Mouse (Mus musculus) hindbrain, embryonic 11.5 days (tissue): ENCODE measurements around the gene Cse1l. TPM values are rescaled to one million over a fixed set of nuclear protein-coding genes. Genes with fewer than 3 reads are reported as not detected.

Experiments used
- ATAC-seq: fragments of 200-750 bp; cut with Nextera tagmentation; 2 replicates; pipeline ENCODE4 v1.8.0; 2017; ENCODE audit warnings: mild to moderate bottlenecking, moderate TSS enrichment, moderate library complexity; ENCODE audit not compliant: low FRiP score
- DNase-seq: peaks from one replicate; pipeline ENCODE4 v3.0.0-alpha.2; 2015; ENCODE audit warnings: low spot score
- H3K27ac ChIP-seq: fragments of 300-500 bp; sonication (generic); 2 replicates; pipeline ENCODE4 v1.5.1; 2014; ENCODE audit warnings: mild to moderate bottlenecking, low read depth, low read length
- H3K27me3 ChIP-seq: fragments of 300-500 bp; sonication (generic); 2 replicates; pipeline ENCODE4 v1.6.1; 2014; ENCODE audit warnings: mild to moderate bottlenecking, low read length, moderate library complexity, mixed read lengths; ENCODE audit not compliant: control insufficient read depth, insufficient read depth
- H3K36me3 ChIP-seq: fragments of 300-500 bp; sonication (generic); 2 replicates; pipeline ENCODE4 v1.6.1; 2014; ENCODE audit warnings: mild to moderate bottlenecking, low read length, moderate library complexity, mixed read lengths; ENCODE audit not compliant: control insufficient read depth, insufficient read depth
- H3K4me1 ChIP-seq: fragments of 300-500 bp; sonication (generic); replicated peaks from 2 replicates; pipeline ENCODE4 v1.6.1; 2014; ENCODE audit warnings: low read length, mixed read lengths; ENCODE audit not compliant: control insufficient read depth, insufficient read depth
- H3K4me2 ChIP-seq: fragments of 300-500 bp; sonication (generic); replicated peaks from 2 replicates; pipeline ENCODE4 v1.6.1; 2014; ENCODE audit warnings: mild to moderate bottlenecking, low read depth, low read length
- H3K4me3 ChIP-seq: fragments of 300-500 bp; sonication (generic); 2 replicates; pipeline ENCODE4 v1.5.1; 2014; ENCODE audit warnings: low read depth, low read length
- H3K9ac ChIP-seq: fragments of 300-500 bp; sonication (generic); 2 replicates; pipeline ENCODE4 v1.6.1; 2014; ENCODE audit warnings: low read depth, low read length
- H3K9me3 ChIP-seq: fragments of 300-500 bp; sonication (generic); 2 replicates; pipeline ENCODE4 v1.6.1; 2016; ENCODE audit warnings: low read length; ENCODE audit not compliant: control insufficient read depth
- WGBS: fragments of 180-500 bp; shearing (Covaris S2); extraction: QIAGEN DNeasy Blood & Tissue Kit; methylation state at CpG from one replicate; pipeline ENCODE4 v1.1.7; 2014; 5-methylcytosine and 5-hydroxymethylcytosine counted together
- polyA plus RNA-seq: library from polyadenylated mRNA; unstranded; fragments of >200 nt; fragmentation: Nextera tagmentation; extraction: Ambion mirVana; gene quantifications from 2 replicates; pipeline ENCODE4 v1.2.1, GENCODE M21; 2014

Cse1l gene
- polyA plus RNA-seq, 1 experiment from 2014 or later: 169 TPM

DNA sequence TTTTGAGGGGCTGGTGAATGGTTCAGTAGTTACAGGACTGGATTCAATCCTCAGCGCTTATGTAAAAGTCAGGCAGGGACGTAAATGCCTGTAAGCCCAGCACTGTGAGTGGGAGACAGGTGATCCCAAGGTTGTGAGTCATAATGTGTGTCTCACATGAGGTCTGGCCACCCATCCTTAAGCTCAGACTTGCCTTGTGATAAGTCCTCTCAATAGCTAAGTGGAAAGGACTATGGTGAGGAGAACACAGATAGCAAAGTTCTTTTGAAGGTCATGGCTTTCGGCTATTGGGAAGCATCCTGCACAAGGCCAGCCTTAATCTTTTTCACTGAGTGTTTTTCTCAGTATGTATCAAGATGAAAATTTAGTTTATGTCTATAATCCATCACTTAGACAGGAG lies 3.9 kb downstream of the Cse1l start:
- H3K9ac ChIP-seq: no peak overlapping the region
- ATAC-seq (no peak), DNase-seq (no peak)
- WGBS: 94% methylated on average over 3 of the region's 3 CpGs
- H3K4me2 ChIP-seq: no peak overlapping the region
- H3K36me3 ChIP-seq: no peaks in the 10 kb centered on the region
- H3K9me3 ChIP-seq: no peaks in the 10 kb centered on the region
- no peaks in the 10 kb centered on the region for H3K27me3 ChIP-seq
- H3K4me3 ChIP-seq: no peak overlapping the region
- no peak overlapping the region for H3K27ac ChIP-seq
- H3K4me1 ChIP-seq: 0 out of 2 replicates have a peak, but pooled peaks cover 2% of the 10 kb centered on the region

DNA sequence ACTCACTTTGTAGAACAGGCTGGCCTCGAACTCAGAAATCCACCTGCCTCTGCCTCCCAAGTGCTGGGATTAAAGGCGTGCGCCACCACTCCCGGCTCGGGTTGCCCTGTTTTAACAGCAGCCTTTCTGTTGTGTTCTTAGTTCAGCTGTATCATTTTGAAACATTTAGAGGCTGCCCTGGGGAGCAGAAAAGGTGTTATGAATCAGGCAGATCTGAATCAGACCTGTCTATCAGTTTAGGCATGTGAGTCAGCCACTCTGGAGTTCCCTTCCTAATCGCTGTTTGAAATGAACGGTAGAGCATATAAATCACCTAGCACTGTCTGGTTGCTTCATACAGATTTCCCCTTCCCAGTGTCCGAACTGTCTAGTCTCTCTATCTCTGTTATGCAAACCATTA lies 4.7 kb downstream of the Cse1l start:
- H3K36me3 ChIP-seq: no peaks in the 10 kb centered on the region
- no peak overlapping the region for H3K4me3 ChIP-seq
- H3K4me1 ChIP-seq: 0 out of 2 replicates have a peak, but pooled peaks cover 2% of the 10 kb centered on the region
- H3K9me3 ChIP-seq: no peaks in the 10 kb centered on the region
- ATAC-seq (no peak), DNase-seq (no peak)
- H3K4me2 ChIP-seq: no peak overlapping the region
- H3K27ac ChIP-seq: no peak overlapping the region
- 97% methylated on average over 8 of the region's 8 CpGs for WGBS
- H3K9ac ChIP-seq: no peak overlapping the region
- no peaks in the 10 kb centered on the region for H3K27me3 ChIP-seq

- Histone ChIP-seq H3K4me1 (no peaks in the 10 kb centered on the region), H3K4me2 (no peak overlapping the region), H3K36me3 (peaks cover 13% of the 10 kb centered on the region), H3K27me3 (no peaks in the 10 kb centered on the region), H3K9ac (no peak overlapping the region), H3K9me3 (no peaks in the 10 kb centered on the region), H3K27ac (no peak overlapping the region), H3K4me3 (no peak overlapping the region)
- ATAC-seq (no peak), DNase-seq (no peak)
- 84% methylated on average over 2 of the region's 2 CpGs for WGBS
Measured at GRCm38 (mm10) chr2:166923971-166924370, 18.1 kb downstream of the Cse1l start.

DNA sequence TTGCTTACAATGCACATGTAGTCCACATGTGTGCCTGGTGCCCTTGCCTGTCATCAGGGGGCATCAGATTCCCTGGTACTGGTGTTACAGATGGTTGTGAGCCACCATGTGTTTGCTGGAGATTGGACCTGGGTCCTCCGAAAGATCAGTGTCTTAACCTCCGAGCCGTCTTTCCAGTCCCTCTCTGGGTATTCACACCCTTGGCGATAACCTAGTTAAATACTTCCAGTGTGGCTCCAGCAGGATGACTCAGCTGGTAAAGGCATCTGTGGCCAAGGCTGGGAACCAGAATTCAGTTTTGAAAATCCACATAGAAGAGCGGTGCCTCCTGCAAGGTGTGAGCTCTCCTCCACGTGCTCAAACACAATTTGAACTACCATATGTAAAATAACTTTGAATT lies 28.1 kb downstream of the Cse1l start:
- H3K4me2 ChIP-seq: no peak overlapping the region
- no peak overlapping the region for H3K4me3 ChIP-seq
- H3K36me3 ChIP-seq: peaks cover 15% of the 10 kb centered on the region
- DNase-seq: no peak
- H3K27me3 ChIP-seq: no peaks in the 10 kb centered on the region
- no peaks in the 10 kb centered on the region for H3K9me3 ChIP-seq
- ATAC-seq: no peak
- no peaks in the 10 kb centered on the region for H3K4me1 ChIP-seq
- no peak overlapping the region for H3K9ac ChIP-seq
- 94% methylated on average over 6 of the region's 6 CpGs for WGBS
- no peak overlapping the region for H3K27ac ChIP-seq

- Histone ChIP-seq H3K4me2 (no peak overlapping the region), H3K27ac (no peak overlapping the region), H3K4me1 (no peaks in the 10 kb centered on the region), H3K9ac (no peak overlapping the region), H3K9me3 (no peaks in the 10 kb centered on the region), H3K27me3 (no peaks in the 10 kb centered on the region), H3K36me3 (peaks cover 15% of the 10 kb centered on the region), H3K4me3 (no peak overlapping the region)
- WGBS: 77% methylated on average over 5 of the region's 5 CpGs
- DNase-seq (no peak), ATAC-seq (no peak)
Measured at GRCm38 (mm10) chr2:166934416-166934815, 28.6 kb downstream of the Cse1l start.

GRCm38 (mm10) chr2:166935582-166935981 lies 29.7 kb downstream of the Cse1l start:
- DNase-seq: no peak
- no peak overlapping the region for H3K27ac ChIP-seq
- H3K4me3 ChIP-seq: no peak overlapping the region
- H3K4me2 ChIP-seq: no peak overlapping the region
- H3K27me3 ChIP-seq: no peaks in the 10 kb centered on the region
- no peak overlapping the region for H3K9ac ChIP-seq
- H3K9me3 ChIP-seq: no peaks in the 10 kb centered on the region
- H3K4me1 ChIP-seq: no peaks in the 10 kb centered on the region
- 93% methylated on average over 7 of the region's 7 CpGs for WGBS
- ATAC-seq: no peak
- H3K36me3 ChIP-seq: peaks cover 15% of the 10 kb centered on the region

- no peak overlapping the region for H3K4me2 ChIP-seq
- no peaks in the 10 kb centered on the region for H3K4me1 ChIP-seq
- peaks cover 19% of the 10 kb centered on the region for H3K36me3 ChIP-seq
- H3K27ac ChIP-seq: no peak overlapping the region
- DNase-seq (no peak), ATAC-seq (no peak)
- no peaks in the 10 kb centered on the region for H3K27me3 ChIP-seq
- no peaks in the 10 kb centered on the region for H3K9me3 ChIP-seq
- 93% methylated on average over 2 of the region's 2 CpGs for WGBS
- no peak overlapping the region for H3K4me3 ChIP-seq
- H3K9ac ChIP-seq: no peak overlapping the region
Measured at GRCm38 (mm10) chr2:166936166-166936565, 30.3 kb downstream of the Cse1l start.

DNA sequence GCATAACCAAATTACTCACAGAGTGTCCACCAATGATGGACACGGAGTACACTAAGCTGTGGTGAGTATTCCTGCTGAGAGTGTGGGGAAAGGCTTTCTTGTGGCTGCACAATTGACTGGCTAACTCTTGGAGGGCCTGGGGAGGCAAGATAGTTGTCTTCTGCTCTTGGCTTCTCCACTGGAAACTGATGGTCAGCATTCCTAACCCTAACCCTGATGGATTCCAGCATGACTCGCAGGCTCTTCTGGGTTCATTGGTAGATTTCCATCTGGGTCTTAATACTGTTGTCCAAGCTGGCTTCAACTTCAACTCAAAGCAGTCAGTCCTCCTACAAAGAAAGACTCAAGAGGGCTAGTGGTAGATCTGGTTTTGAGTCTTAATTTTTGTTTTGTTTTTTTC lies 37.3 kb downstream of the Cse1l start:
- ATAC-seq (no peak), DNase-seq (no peak)
- peaks cover 14% of the 10 kb centered on the region; the same call in 1 of the 2 replicates for H3K36me3 ChIP-seq
- H3K4me2 ChIP-seq: no peak overlapping the region
- H3K4me1 ChIP-seq: no peaks in the 10 kb centered on the region
- no peak overlapping the region for H3K27ac ChIP-seq
- H3K27me3 ChIP-seq: no peaks in the 10 kb centered on the region
- no peaks in the 10 kb centered on the region for H3K9me3 ChIP-seq
- WGBS: 92% methylated on average over 2 of the region's 2 CpGs
- no peak overlapping the region for H3K4me3 ChIP-seq
- no peak overlapping the region for H3K9ac ChIP-seq

GRCm38 (mm10) chr2:166944346-166944745 lies 38.5 kb downstream of the Cse1l start:
- 76% methylated on average over 1 of the region's 1 CpGs for WGBS
- Histone ChIP-seq H3K9ac (no peak overlapping the region), H3K4me2 (no peak overlapping the region), H3K4me3 (no peak overlapping the region), H3K36me3 (peaks cover 16% of the 10 kb centered on the region; the same call in 1 of the 2 replicates), H3K4me1 (no peaks in the 10 kb centered on the region), H3K27me3 (no peaks in the 10 kb centered on the region), H3K9me3 (no peaks in the 10 kb centered on the region), H3K27ac (no peak overlapping the region)
- ATAC-seq: no peak
- no peak for DNase-seq
